Mouse (Mus musculus) hindbrain, embryonic 15.5 days (tissue): ENCODE measurements around the gene Gm12216. TPM values are rescaled to one million over a fixed set of nuclear protein-coding genes. Genes with fewer than 3 reads are reported as not detected.
A peak's percentile ranks its signal among the peaks of the same experiment; 100 is the strongest.

Experiments
- ATAC-seq: fragments of 200-750 bp; cut with Nextera tagmentation; 2 replicates; pipeline ENCODE4 v1.8.0; 2017; ENCODE audit warnings: low read depth, moderate number of reproducible peaks, moderate TSS enrichment; ENCODE audit not compliant: low FRiP score
- H3K27ac ChIP-seq: fragments of 300-500 bp; sonication (generic); replicated peaks from 2 replicates; pipeline ENCODE4 v1.5.1; 2015; ENCODE audit warnings: mild to moderate bottlenecking, inconsistent platforms
- H3K27me3 ChIP-seq: fragments of 300-500 bp; sonication (generic); 2 replicates; pipeline ENCODE4 v1.6.1; 2015; ENCODE audit warnings: control low read depth, inconsistent platforms
- H3K36me3 ChIP-seq: fragments of 300-500 bp; sonication (generic); 2 replicates; pipeline ENCODE4 v1.6.1; 2015; ENCODE audit warnings: control low read depth, inconsistent platforms
- H3K4me1 ChIP-seq: fragments of 300-500 bp; sonication (generic); replicated peaks from 2 replicates; pipeline ENCODE4 v1.6.1; 2015; ENCODE audit warnings: control low read depth, inconsistent platforms
- H3K4me2 ChIP-seq: fragments of 300-500 bp; sonication (generic); 2 replicates; pipeline ENCODE4 v1.6.1; 2015; ENCODE audit warnings: moderate library complexity, mild to moderate bottlenecking, inconsistent platforms
- H3K4me3 ChIP-seq: fragments of 300-500 bp; sonication (generic); 2 replicates; pipeline ENCODE4 v1.5.1; 2015; ENCODE audit warnings: mild to moderate bottlenecking, inconsistent platforms
- H3K9ac ChIP-seq: fragments of 300-500 bp; sonication (generic); 2 replicates; pipeline ENCODE4 v1.6.1; 2015; ENCODE audit warnings: inconsistent platforms
- H3K9me3 ChIP-seq: fragments of 300-500 bp; sonication (generic); 2 replicates; pipeline ENCODE4 v1.6.1; 2016; ENCODE audit warnings: control low read depth, inconsistent platforms
- WGBS: fragments of 180-500 bp; shearing (Covaris S2); methylation state at CpG from one replicate; pipeline ENCODE4 v1.1.7; 2015; 5-methylcytosine and 5-hydroxymethylcytosine counted together
- microRNA-seq: library from miRNA; unstranded; fragments of <30 nt; microRNA quantifications from one replicate; pipeline ENCODE4, GENCODE M21; 2016
- polyA plus RNA-seq: library from polyadenylated mRNA; unstranded; fragments of >200 nt; fragmentation: Nextera tagmentation; extraction: Ambion mirVana; gene quantifications from 2 replicates; pipeline ENCODE4 v1.2.1, GENCODE M21; 2015

Gene Gm12216
- polyA plus RNA-seq, 1 experiment from 2014 or later, result 0.35 TPM

- 51% methylated on average over 14 of the region's 14 CpGs for WGBS
- no peaks in the 10 kb centered on the region for H3K4me1 ChIP-seq
- H3K4me2 ChIP-seq, result no peak overlapping the region
- H3K9ac ChIP-seq, result no peak overlapping the region
- H3K27me3 ChIP-seq, result no peaks in the 10 kb centered on the region
- no peak overlapping the region for H3K4me3 ChIP-seq
- no peak overlapping the region for H3K27ac ChIP-seq
- H3K9me3 ChIP-seq, result no peaks in the 10 kb centered on the region
- H3K36me3 ChIP-seq, result no peaks in the 10 kb centered on the region
- peak; percentile 30; the same call in 1 of the 2 replicates for ATAC-seq
Observed at GRCm38 (mm10) chr11:53736771-53737572, 122.1 kb downstream of the Gm12216 start.

GRCm38 (mm10) chr11:53735682-53736245 lies 123.3 kb downstream of the Gm12216 start:
- H3K4me3 ChIP-seq, result no peak overlapping the region
- H3K27me3 ChIP-seq, result no peaks in the 10 kb centered on the region
- no peaks in the 10 kb centered on the region for H3K4me1 ChIP-seq
- peak overlapping the region; percentile 44 for H3K4me2 ChIP-seq
- H3K9ac ChIP-seq, result no peak overlapping the region
- H3K36me3 ChIP-seq, result no peaks in the 10 kb centered on the region
- 24% methylated on average over 17 of the region's 17 CpGs for WGBS
- H3K9me3 ChIP-seq, result no peaks in the 10 kb centered on the region
- ATAC-seq, result peak; percentile 91
- no peak overlapping the region for H3K27ac ChIP-seq

GRCm38 (mm10) chr11:53734970-53735681 lies 123.9 kb downstream of the Gm12216 start:
- Histone ChIP-seq H3K27me3 (no peaks in the 10 kb centered on the region), H3K36me3 (no peaks in the 10 kb centered on the region), H3K4me3 (no peak overlapping the region), H3K4me2 (peak overlapping the region; percentile 44), H3K9ac (no peak overlapping the region), H3K9me3 (no peaks in the 10 kb centered on the region), H3K27ac (no peak overlapping the region), H3K4me1 (no peaks in the 10 kb centered on the region)
- 76% methylated on average over 18 of the region's 18 CpGs for WGBS
- ATAC-seq, result no peak

- Histone ChIP-seq H3K27ac (no peak overlapping the region), H3K9me3 (no peaks in the 10 kb centered on the region), H3K4me3 (no peak overlapping the region), H3K9ac (no peak overlapping the region), H3K27me3 (no peaks in the 10 kb centered on the region), H3K4me1 (no peaks in the 10 kb centered on the region), H3K4me2 (no peak overlapping the region), H3K36me3 (no peaks in the 10 kb centered on the region)
- ATAC-seq, result no peak
- WGBS, result 81% methylated on average over 2 of the region's 2 CpGs
Observed at GRCm38 (mm10) chr11:53734431-53734830, 124.6 kb downstream of the Gm12216 start.

- Histone ChIP-seq H3K9ac (no peak overlapping the region), H3K36me3 (no peaks in the 10 kb centered on the region), H3K27ac (no peak overlapping the region), H3K4me2 (no peak overlapping the region), H3K9me3 (no peaks in the 10 kb centered on the region), H3K27me3 (no peaks in the 10 kb centered on the region), H3K4me3 (no peak overlapping the region), H3K4me1 (no peaks in the 10 kb centered on the region)
- ATAC-seq, result no peak
- WGBS, result 88% methylated on average over 7 of the region's 7 CpGs
Observed at GRCm38 (mm10) chr11:53733824-53734223, 125.2 kb downstream of the Gm12216 start.

Small RNA genes lying within 50 kb of the gene (microRNA-seq; reads per million reads assigned to microRNA genes)
- not detected for gene Mir7671

Other genes starting within 250 kb of the Gm12216 start
- gene Il4, start 240.6 kb downstream of the Gm12216 start, polyA plus RNA-seq, result 3.6 and 5.8 TPM in 2 replicates
- not detected in 2 replicates for gene Il13, start 224.6 kb downstream of the Gm12216 start, polyA plus RNA-seq
- gene Rad50, start 151.9 kb downstream of the Gm12216 start, polyA plus RNA-seq, result 12.2 and 12.3 TPM in 2 replicates
- not detected in 2 replicates for gene Il5, start 138.5 kb downstream of the Gm12216 start, polyA plus RNA-seq
- gene Irf1, start 89.2 kb downstream of the Gm12216 start, polyA plus RNA-seq, result 3.7 and 4.8 TPM in 2 replicates
- gene Gm17334, start 86.1 kb downstream of the Gm12216 start, polyA plus RNA-seq, result not detected in 2 replicates
- 10.9 and 12.1 TPM in 2 replicates for gene Slc22a5, start 32.4 kb upstream of the Gm12216 start, polyA plus RNA-seq
- gene Slc22a21, start 121.1 kb upstream of the Gm12216 start, polyA plus RNA-seq, result 3.1 and 3.7 TPM in 2 replicates
- gene Slc22a4, start 168.8 kb upstream of the Gm12216 start, polyA plus RNA-seq, result 4.4 and 5.3 TPM in 2 replicates
- 28.2 and 33.4 TPM in 2 replicates for gene Pdlim4, start 209.8 kb upstream of the Gm12216 start, polyA plus RNA-seq
- 9.2 and 10.1 TPM in 2 replicates for gene P4ha2, start 240.8 kb upstream of the Gm12216 start, polyA plus RNA-seq